Mouse (Mus musculus) small intestine, adult 10 weeks (tissue): ENCODE measurements around the gene 1700020L24Rik. TPM values are rescaled to one million over a fixed set of nuclear protein-coding genes. Genes with fewer than 3 reads are reported as not detected.

Experiments
- polyA plus RNA-seq: library from polyadenylated mRNA; stranded (reverse); fragments of 350-450 nt; fragmentation: Illumina TruSeq; extraction: RNeasy Lipid Tissue Mini Kit (QIAGEN cat#74804); gene quantifications from one replicate; pipeline ENCODE4 v1.2.3, GENCODE M21; 2014; ENCODE audit warnings: low replicate concordance

Gene 1700020L24Rik
- not detected for polyA plus RNA-seq

DNA sequence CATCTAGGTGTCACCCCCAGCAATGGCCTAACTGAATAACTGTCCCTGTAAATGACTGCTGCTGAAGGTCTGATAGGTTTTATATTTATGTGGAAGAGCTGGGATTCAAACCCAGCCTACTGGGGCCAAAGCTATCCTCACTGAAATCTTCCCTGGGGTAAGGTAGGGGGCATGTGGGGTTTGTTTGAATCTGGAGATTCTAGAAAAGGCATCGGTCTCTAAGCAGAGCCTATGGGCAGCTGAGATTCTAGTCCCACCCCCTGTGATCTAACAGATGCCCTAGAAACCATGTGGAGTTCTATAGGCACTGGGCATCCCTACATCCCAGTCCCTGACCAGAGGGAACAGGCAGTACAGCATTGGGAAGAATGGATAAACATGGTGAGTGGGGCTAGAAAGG lies at the start of gene 1700020L24Rik:
Gene 1700020L24Rik, plus strand, starts transcription at position 301 of the 400 bp plus-strand sequence.

DNA sequence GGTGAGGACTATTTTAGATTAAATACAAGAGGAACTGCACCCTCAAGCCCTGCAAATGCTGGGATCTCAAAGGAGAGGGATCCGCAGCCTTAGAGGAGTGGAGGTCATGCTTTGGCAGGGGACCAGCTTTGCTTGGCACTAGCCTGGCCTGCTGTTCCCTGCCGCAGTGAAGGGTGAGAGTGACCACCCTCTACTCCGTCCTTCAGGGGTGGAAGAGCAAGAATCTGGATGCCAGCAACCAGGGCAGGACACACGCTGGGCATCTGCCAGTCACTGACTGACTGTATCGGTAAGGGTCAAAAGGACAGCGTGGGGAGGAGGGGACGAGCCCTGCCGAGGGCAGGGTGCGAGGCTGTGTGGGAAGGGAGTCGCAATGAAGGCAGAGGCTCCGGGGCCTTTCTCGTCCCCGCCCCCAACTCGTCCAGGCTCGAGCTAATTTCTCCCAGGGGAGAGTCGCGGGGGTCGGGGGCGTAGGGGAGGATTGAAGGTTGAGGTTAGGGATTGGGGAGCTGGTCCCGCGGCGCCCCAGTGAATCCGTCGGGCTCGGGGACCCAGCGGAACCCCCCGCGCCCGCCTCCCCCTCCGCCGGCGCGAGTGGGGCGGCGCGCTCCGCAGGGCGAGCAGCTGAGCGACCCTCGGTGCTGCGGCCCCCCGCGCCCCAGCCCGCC lies 28.3 kb upstream of the 1700020L24Rik start, which contains the start of gene Rasl10b:
Gene Rasl10b, plus strand, starts transcription at position 51 of the 668 bp plus-strand sequence.

DNA sequence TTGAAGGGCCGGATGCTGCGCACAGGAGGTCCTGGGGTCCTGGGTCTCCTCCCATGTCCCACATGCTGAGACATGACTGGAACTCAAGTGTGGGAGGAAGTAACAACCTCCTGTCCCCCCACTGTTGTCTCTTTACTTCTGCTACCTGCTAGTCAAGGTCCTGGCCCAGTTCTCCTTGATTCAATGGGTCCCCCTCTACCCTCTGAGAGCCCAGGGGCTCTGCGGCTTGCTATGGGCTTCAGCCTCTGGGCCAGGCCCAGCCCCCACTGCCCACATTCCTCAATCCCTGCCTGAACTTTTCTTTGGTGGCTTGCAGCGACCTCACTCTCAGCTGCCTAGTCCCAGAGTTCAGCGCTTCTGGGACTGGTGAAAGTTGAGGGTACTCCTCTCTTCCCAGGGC lies 8.1 kb upstream of the 1700020L24Rik start, which contains the start of gene Gas2l2:
Gene Gas2l2, minus strand, starts transcription at position 101 of the 400 bp plus-strand sequence.

GRCm38 (mm10) chr11:83462711-83463244 lies 25.3 kb downstream of the 1700020L24Rik start, which contains the start of gene Mmp28:
Mmp28 (minus strand) TSS chr11:83463071.

DNA sequence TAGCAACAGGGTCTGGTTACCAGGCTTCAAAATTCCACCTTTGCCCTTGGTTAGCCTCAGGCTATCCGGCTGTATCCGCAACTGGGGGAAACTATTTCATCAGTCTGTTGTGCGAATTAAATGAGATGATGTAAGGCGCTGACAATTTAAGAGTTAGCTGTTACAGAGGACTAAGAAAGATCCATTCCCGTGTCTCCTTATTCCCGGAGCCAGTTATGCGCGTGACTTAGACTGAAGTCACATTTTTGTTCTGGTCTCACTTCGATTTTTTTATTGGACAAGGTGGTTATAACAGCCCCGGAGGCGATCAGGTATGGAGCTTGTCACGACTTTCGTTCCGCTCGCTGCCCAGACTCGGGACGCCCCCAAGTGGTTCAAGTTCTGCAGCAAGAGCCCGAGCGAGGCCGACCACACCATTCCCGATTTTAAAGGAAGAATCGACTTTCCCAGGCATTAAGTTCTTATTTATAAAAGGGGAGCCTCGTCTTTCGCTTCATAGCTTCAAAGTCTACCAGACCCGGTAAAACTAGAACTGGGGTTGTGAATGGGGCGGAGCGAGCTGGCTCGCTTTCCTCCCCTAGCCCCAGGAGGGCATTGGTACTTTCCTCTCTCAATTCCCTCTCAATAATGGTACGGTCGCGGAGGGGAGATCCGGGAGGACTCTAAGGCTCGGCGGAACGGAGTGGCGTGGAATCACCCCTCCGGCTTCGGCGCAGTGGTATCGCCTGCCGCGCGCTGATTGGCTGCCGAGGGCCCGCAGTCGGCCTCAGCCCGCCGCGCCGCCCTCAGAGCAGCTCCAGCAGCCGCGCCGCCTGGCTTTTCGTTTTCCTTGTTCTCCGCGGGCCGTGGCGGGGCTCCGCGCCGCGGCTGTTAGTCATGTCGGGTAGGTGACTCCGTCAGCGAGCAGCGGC lies 35.1 kb downstream of the 1700020L24Rik start, which contains the start of gene Taf15:
Gene Taf15, plus strand, starts transcription at position 763 of the 911 bp plus-strand sequence.

Other genes starting within 250 kb of the 1700020L24Rik start
- 2.4 TPM for gene Slfn3, start 246.3 kb upstream of the 1700020L24Rik start, polyA plus RNA-seq
- gene Slfn14, start 151.0 kb upstream of the 1700020L24Rik start, polyA plus RNA-seq = not detected
- 32.3 TPM for gene Ap2b1, start 138.7 kb upstream of the 1700020L24Rik start, polyA plus RNA-seq
- gene Pex12, start 135.1 kb upstream of the 1700020L24Rik start, polyA plus RNA-seq = 26.4 TPM
- not detected for gene Rasl10b, start 28.5 kb upstream of the 1700020L24Rik start, polyA plus RNA-seq
- not detected for gene Gas2l2, start 8.2 kb upstream of the 1700020L24Rik start, polyA plus RNA-seq
- 0.19 TPM for gene Mmp28, start 25.4 kb downstream of the 1700020L24Rik start, polyA plus RNA-seq
- 343 TPM for gene Taf15, start 35.4 kb downstream of the 1700020L24Rik start, polyA plus RNA-seq
- not detected for gene Heatr9, start 84.5 kb downstream of the 1700020L24Rik start, polyA plus RNA-seq
- gene Ccl5, start 92.8 kb downstream of the 1700020L24Rik start, polyA plus RNA-seq = 15.4 TPM
- 20.5 TPM for gene Ccl9, start 141.0 kb downstream of the 1700020L24Rik start, polyA plus RNA-seq
- gene Ccl6, start 155.4 kb downstream of the 1700020L24Rik start, polyA plus RNA-seq = 311 TPM
- gene Rpl9-ps1, start 207.9 kb downstream of the 1700020L24Rik start, polyA plus RNA-seq = not detected
- 1.9 TPM for gene Ccl3, start 211.7 kb downstream of the 1700020L24Rik start, polyA plus RNA-seq
- gene Ccl4, start 224.9 kb downstream of the 1700020L24Rik start, polyA plus RNA-seq = not detected